Mouse (Mus musculus) erythroblast, embryonic 14.5 days (primary cell): Measurements from ENCODE around the gene Map3k4.

Experiments
- GATA1 ChIP-seq: IDR thresholded peaks from 2 replicates; pipeline ENCODE4 v1.6.1; 2012; ENCODE audit warnings: low read length, inconsistent platforms, mixed read lengths
- TAL1 ChIP-seq: IDR thresholded peaks from 3 replicates; pipeline ENCODE4 v1.6.1; 2012; ENCODE audit warnings: low read length, inconsistent platforms, mixed read lengths

DNA sequence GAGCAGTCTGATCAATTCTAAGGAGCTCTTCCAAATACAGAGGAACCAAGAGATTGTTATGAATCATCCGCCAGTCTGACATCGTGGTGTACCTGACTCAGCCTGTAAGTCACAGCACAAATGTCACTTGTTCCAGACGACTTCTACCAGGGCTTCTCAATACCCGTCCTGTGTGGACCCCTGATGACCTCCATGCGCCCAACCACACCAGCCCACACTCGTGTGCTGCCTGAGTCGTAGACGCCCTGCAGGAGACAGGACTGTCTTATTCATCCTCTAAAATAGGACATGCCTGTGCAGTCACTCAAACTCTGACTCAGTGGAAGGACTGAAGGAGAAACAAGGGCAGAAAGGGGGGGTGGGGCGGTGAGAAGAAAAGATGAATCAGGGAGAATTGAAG is 42.8 kb downstream of the Map3k4 start:
- TF ChIP-seq GATA1: no peak
- TF ChIP-seq TAL1: no peak
